Mouse (Mus musculus) embryonic facial prominence, embryonic 10.5 days (tissue): ENCODE measurements around the gene Adgre4. TPM values are rescaled to one million over a fixed set of nuclear protein-coding genes. Genes with fewer than 3 reads are reported as not detected.
A peak's percentile ranks its signal among the peaks of the same experiment; 100 is the strongest.
"Not testable (repeated sequence)": the region's sequence is repeated elsewhere in the genome, so short reads cannot be mapped to it uniquely, and the experiment has no call there.

Source experiments
- DNase-seq: peaks from one replicate; pipeline ENCODE4 v3.0.0-alpha.2; 2017; ENCODE audit warnings: low spot score
- H3K27ac ChIP-seq: fragments of 300-500 bp; sonication (generic); replicated peaks from 2 replicates; pipeline ENCODE4 v1.5.1; 2016; ENCODE audit warnings: mild to moderate bottlenecking
- H3K27me3 ChIP-seq: fragments of 300-500 bp; sonication (generic); replicated peaks from 2 replicates; pipeline ENCODE4 v1.6.1; 2016; ENCODE audit warnings: low read depth, mild to moderate bottlenecking; ENCODE audit not compliant: poor library complexity, severe bottlenecking
- H3K36me3 ChIP-seq: fragments of 300-500 bp; sonication (generic); replicated peaks from 2 replicates; pipeline ENCODE4 v1.6.1; 2016; ENCODE audit warnings: mild to moderate bottlenecking, moderate library complexity
- H3K4me1 ChIP-seq: fragments of 300-500 bp; sonication (generic); 2 replicates; pipeline ENCODE4 v1.6.1; 2016
- H3K4me3 ChIP-seq: fragments of 300-500 bp; sonication (generic); 2 replicates; pipeline ENCODE4 v1.5.1; 2016; ENCODE audit warnings: mild to moderate bottlenecking, moderate library complexity
- H3K9me3 ChIP-seq: fragments of 300-500 bp; sonication (generic); 2 replicates; pipeline ENCODE4 v1.6.1; 2016; ENCODE audit warnings: mild to moderate bottlenecking
- WGBS: fragments of 180-500 bp; shearing (Covaris S2); methylation state at CpG from one replicate; pipeline ENCODE4 v1.1.7; 2016; 5-methylcytosine and 5-hydroxymethylcytosine counted together
- polyA plus RNA-seq: library from polyadenylated mRNA; unstranded; fragments of >200 nt; fragmentation: Nextera tagmentation; extraction: Ambion mirVana; gene quantifications from 2 replicates; pipeline ENCODE4 v1.2.1, GENCODE M21; 2016

Adgre4 gene
- polyA plus RNA-seq, 1 experiment from 2014 or later: 0.10 TPM

GRCm38 (mm10) chr17:55877184-55877583 lies 127.4 kb downstream of the Adgre4 start:
- Histone ChIP-seq H3K27me3 (no peaks in the 10 kb centered on the region), H3K36me3 (peaks cover 6% of the 10 kb centered on the region), H3K9me3 (no peaks in the 10 kb centered on the region), H3K4me3 (no peak overlapping the region), H3K27ac (no peak overlapping the region), H3K4me1 (peaks cover 13% of the 10 kb centered on the region)
- DNase-seq: no peak
- WGBS: 92% methylated on average over 4 of the region's 4 CpGs

GRCm38 (mm10) chr17:55878282-55878635 lies 128.5 kb downstream of the Adgre4 start:
- not testable (repeated sequence) for H3K9me3 ChIP-seq, H3K36me3 ChIP-seq, H3K27me3 ChIP-seq, DNase-seq
- Histone ChIP-seq H3K27ac (peak overlapping the region; percentile 72), H3K4me1 (peaks cover 13% of the 10 kb centered on the region), H3K4me3 (peak overlapping the region; percentile 60)
- WGBS: 3% methylated on average over 8 of the region's 8 CpGs

GRCm38 (mm10) chr17:55878636-55879369 lies 129.0 kb downstream of the Adgre4 start, which contains the start of gene Zfp119a:
Gene Zfp119a (minus strand): TSS chr17:55878930.
- H3K36me3 ChIP-seq, H3K9me3 ChIP-seq, H3K27me3 ChIP-seq: not testable (repeated sequence)
- DNase-seq: peak; percentile 84
- Histone ChIP-seq H3K27ac (peak within 1 kb of the TSS; percentile 83), H3K4me3 (peak within 1 kb of the TSS; percentile 60), H3K4me1 (peaks cover 13% of the 10 kb centered on the region)
- WGBS: under 1% methylated on average over 46 of the region's 53 CpGs

GRCm38 (mm10) chr17:55883631-55884030 lies 133.8 kb downstream of the Adgre4 start:
- 0 out of 2 replicates have a peak, but pooled peaks cover 4% of the 10 kb centered on the region for H3K4me1 ChIP-seq
- no peak for DNase-seq
- 60% methylated on average over 2 of the region's 2 CpGs for WGBS
- H3K36me3 ChIP-seq: no peaks in the 10 kb centered on the region
- no peak overlapping the region for H3K4me3 ChIP-seq
- no peak overlapping the region for H3K27ac ChIP-seq
- no peaks in the 10 kb centered on the region for H3K9me3 ChIP-seq
- H3K27me3 ChIP-seq: no peaks in the 10 kb centered on the region

GRCm38 (mm10) chr17:55884912-55885311 lies 135.1 kb downstream of the Adgre4 start:
- no peaks in the 10 kb centered on the region for H3K9me3 ChIP-seq
- no peak for DNase-seq
- H3K27ac ChIP-seq: no peak overlapping the region
- no peaks in the 10 kb centered on the region for H3K27me3 ChIP-seq
- H3K4me3 ChIP-seq: no peak overlapping the region
- H3K36me3 ChIP-seq: no peaks in the 10 kb centered on the region
- WGBS: 64% methylated on average over 2 of the region's 2 CpGs
- H3K4me1 ChIP-seq: no peaks in the 10 kb centered on the region

GRCm38 (mm10) chr17:55892406-55892955 lies 142.7 kb downstream of the Adgre4 start:
- Histone ChIP-seq H3K36me3 (peaks cover 22% of the 10 kb centered on the region), H3K27ac (peak overlapping the region; percentile 26; the same call in 1 of the 2 replicates), H3K4me3 (peak overlapping the region; percentile 59)
- H3K27me3 ChIP-seq, H3K4me1 ChIP-seq, DNase-seq, H3K9me3 ChIP-seq: not testable (repeated sequence)
- WGBS: 17% methylated on average over 6 of the region's 8 CpGs

GRCm38 (mm10) chr17:55903087-55903486 lies 153.3 kb downstream of the Adgre4 start:
- no peaks in the 10 kb centered on the region for H3K4me1 ChIP-seq
- WGBS: 76% methylated on average over 2 of the region's 2 CpGs
- H3K4me3 ChIP-seq: no peak overlapping the region
- no peak for DNase-seq
- peaks cover 9% of the 10 kb centered on the region for H3K9me3 ChIP-seq
- H3K27ac ChIP-seq: no peak overlapping the region
- H3K27me3 ChIP-seq: no peaks in the 10 kb centered on the region
- peaks cover 9% of the 10 kb centered on the region for H3K36me3 ChIP-seq

Other genes starting within 250 kb of the Adgre4 start
- gene Vmn2r118, start 124.8 kb upstream of the Adgre4 start, polyA plus RNA-seq: 0.02 TPM in 1 of 2 replicates, not detected in the other
- gene Pot1b, start 37.4 kb upstream of the Adgre4 start, polyA plus RNA-seq: 10.8 and 11.0 TPM in 2 replicates
- gene Zfp119a, start 128.9 kb downstream of the Adgre4 start, polyA plus RNA-seq: 9.4 and 10.2 TPM in 2 replicates
- gene Zfp959, start 142.1 kb downstream of the Adgre4 start, polyA plus RNA-seq: 13.5 and 15.8 TPM in 2 replicates
- gene Zfp119b, start 199.5 kb downstream of the Adgre4 start, polyA plus RNA-seq: 4.1 and 4.7 TPM in 2 replicates
- gene Ebi3, start 202.7 kb downstream of the Adgre4 start, polyA plus RNA-seq: 0.98 and 1.4 TPM in 2 replicates
- 28.7 and 32.0 TPM in 2 replicates for gene Yju2, start 209.1 kb downstream of the Adgre4 start, polyA plus RNA-seq
- gene Shd, start 220.5 kb downstream of the Adgre4 start, polyA plus RNA-seq: 32.8 and 39.1 TPM in 2 replicates
- 63.3 and 69.4 TPM in 2 replicates for gene Fsd1, start 236.5 kb downstream of the Adgre4 start, polyA plus RNA-seq